Mouse (Mus musculus): ENCODE measurements around the gene Olfr23. TPM values are rescaled to one million over a fixed set of nuclear protein-coding genes. Genes with fewer than 3 reads are reported as not detected.
"Not testable (repeated sequence)": the region's sequence is repeated elsewhere in the genome, so short reads cannot be mapped to it uniquely, and the experiment has no call there.

The Olfr23 gene
- polyA plus RNA-seq (2016; fragmentation: Nextera tagmentation; extraction: Ambion mirVana): not detected in 2 replicates

DNA sequence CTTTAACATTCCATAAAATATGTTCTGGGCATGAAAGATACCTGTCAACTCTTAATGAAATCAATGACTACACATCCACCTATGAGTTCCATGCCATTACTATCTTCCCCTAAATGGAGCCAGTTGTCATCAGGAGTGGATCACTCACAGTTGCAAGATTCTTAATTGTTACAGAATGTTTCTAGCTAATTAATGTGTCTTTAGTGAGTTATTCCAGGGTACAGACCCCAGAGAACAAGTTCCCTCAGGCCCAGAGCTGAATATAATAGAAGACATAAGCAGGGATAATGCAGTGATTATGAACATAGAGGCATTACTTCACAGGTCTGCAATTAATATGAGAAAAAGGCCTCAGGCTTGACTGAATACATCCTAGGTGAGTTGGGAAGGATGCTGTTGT lies at the start of gene Olfr23:
TSS of gene Olfr23 (plus strand) at position 301 of the 400 bp plus-strand sequence.
- no peak for DNase-seq (ENCODE audit: low spot score)
- Histone ChIP-seq H3K27me3 (ENCODE audit: insufficient read depth, poor library complexity, severe bottlenecking) (no peaks in the 10 kb centered on the region), H3K4me3 (no peak within 1 kb of the TSS), H3K9me3 (no peaks in the 10 kb centered on the region), H3K27ac (no peak within 1 kb of the TSS), H3K4me1 (no peaks in the 10 kb centered on the region), H3K36me3 (no peaks in the 10 kb centered on the region)

DNA sequence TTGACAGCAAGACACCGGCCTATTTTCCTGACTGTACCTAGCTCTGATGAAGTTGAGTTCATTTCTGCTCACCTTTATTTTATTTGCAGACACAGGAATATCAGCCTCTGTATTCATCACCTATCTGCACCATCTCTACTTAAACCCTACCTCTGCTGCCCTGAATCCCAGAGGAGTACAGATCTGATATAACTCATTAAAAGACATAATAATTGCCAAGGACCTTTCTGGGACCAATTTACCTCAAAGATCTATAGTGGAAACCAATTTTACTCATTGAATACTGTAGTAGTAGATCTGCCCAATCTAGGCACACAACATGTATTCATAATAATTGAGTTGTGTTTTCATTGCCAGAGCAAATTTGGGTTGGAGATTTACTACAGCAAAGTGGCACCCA lies 45.8 kb upstream of the Olfr23 start, which contains the start of gene Olfr394:
TSS of gene Olfr394 (minus strand) at position 101 of the 400 bp plus-strand sequence.
- DNase-seq (ENCODE audit: low spot score): no peak
- H3K4me1 ChIP-seq: no peaks in the 10 kb centered on the region
- H3K4me3 ChIP-seq: no peak within 1 kb of the TSS
- no peaks in the 10 kb centered on the region for H3K27me3 ChIP-seq (ENCODE audit: insufficient read depth, poor library complexity, severe bottlenecking)
- H3K9me3 ChIP-seq: no peaks in the 10 kb centered on the region
- no peaks in the 10 kb centered on the region for H3K36me3 ChIP-seq
- 78% methylated on average over 1 of the region's 1 CpGs for WGBS
- H3K27ac ChIP-seq: no peak within 1 kb of the TSS

GRCm38 (mm10) chr11:73909199-73909598 lies 27.3 kb upstream of the Olfr23 start, which contains the start of gene Olfr395:
Olfr395 (minus strand) TSS chr11:73909299.
- not testable (repeated sequence) for H3K4me1 ChIP-seq; DNase-seq (ENCODE audit: low spot score); H3K27ac ChIP-seq; H3K4me3 ChIP-seq; H3K36me3 ChIP-seq; H3K9me3 ChIP-seq; H3K27me3 ChIP-seq (ENCODE audit: insufficient read depth, poor library complexity, severe bottlenecking)
- WGBS: 68% methylated on average over 4 of the region's 4 CpGs

- WGBS: 60% methylated on average over 1 of the region's 1 CpGs
- H3K4me1 ChIP-seq: no peaks in the 10 kb centered on the region
- H3K36me3 ChIP-seq: no peaks in the 10 kb centered on the region
- H3K9me3 ChIP-seq: peaks cover 11% of the 10 kb centered on the region; the same call in 1 of the 2 replicates
- no peak within 1 kb of the TSS for H3K4me3 ChIP-seq
- no peaks in the 10 kb centered on the region for H3K27me3 ChIP-seq (ENCODE audit: insufficient read depth, poor library complexity, severe bottlenecking)
- DNase-seq (ENCODE audit: low spot score): no peak
- H3K27ac ChIP-seq: no peak within 1 kb of the TSS
Measured at GRCm38 (mm10) chr11:73960517-73960916, 24.0 kb downstream of the Olfr23 start, which contains the start of gene Olfr397. Olfr397 (plus strand) TSS chr11:73960817.

DNA sequence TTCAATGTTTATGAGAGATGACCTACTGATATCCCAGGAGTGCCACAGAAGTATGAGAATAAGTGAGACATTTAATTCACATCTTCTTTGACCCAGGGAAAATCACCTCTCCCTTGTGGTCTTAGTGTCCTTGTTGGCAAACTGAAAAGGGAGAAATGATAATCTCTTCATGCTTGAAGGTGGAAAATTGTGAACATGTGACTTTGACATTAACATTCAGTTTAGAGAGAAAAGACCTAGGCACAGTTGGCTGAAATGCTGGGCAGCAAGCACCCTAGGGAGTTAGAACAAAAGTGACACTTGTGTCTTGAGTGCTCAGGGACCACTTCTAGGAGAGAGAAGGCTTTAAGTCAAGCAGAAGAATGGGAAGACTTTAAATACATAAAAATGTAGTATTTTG lies 53.8 kb downstream of the Olfr23 start, which contains the start of gene Olfr398:
TSS of gene Olfr398 (minus strand) at position 101 of the 400 bp plus-strand sequence.
- Histone ChIP-seq H3K9me3 (peaks cover 26% of the 10 kb centered on the region), H3K4me1 (no peaks in the 10 kb centered on the region), H3K4me3 (no peak within 1 kb of the TSS), H3K36me3 (no peaks in the 10 kb centered on the region), H3K27me3 (ENCODE audit: insufficient read depth, poor library complexity, severe bottlenecking) (no peaks in the 10 kb centered on the region), H3K27ac (no peak within 1 kb of the TSS)
- DNase-seq (ENCODE audit: low spot score): no peak

Other genes starting within 250 kb of the Olfr23 start
- not detected in 2 replicates for gene Zfp735, start 247.9 kb upstream of the Olfr23 start, polyA plus RNA-seq (2016; fragmentation: Nextera tagmentation; extraction: Ambion mirVana)
- not detected in 2 replicates for gene Olfr389, start 156.0 kb upstream of the Olfr23 start, polyA plus RNA-seq (2016; fragmentation: Nextera tagmentation; extraction: Ambion mirVana)
- gene Olfr390, start 153.7 kb upstream of the Olfr23 start, polyA plus RNA-seq (2016; fragmentation: Nextera tagmentation; extraction: Ambion mirVana): not detected in 2 replicates
- not detected in 2 replicates for gene Olfr391-ps, start 133.6 kb upstream of the Olfr23 start, polyA plus RNA-seq (2016; fragmentation: Nextera tagmentation; extraction: Ambion mirVana)
- gene Olfr392, start 119.6 kb upstream of the Olfr23 start, polyA plus RNA-seq (2016; fragmentation: Nextera tagmentation; extraction: Ambion mirVana): not detected in 2 replicates
- not detected in 2 replicates for gene Olfr393, start 85.2 kb upstream of the Olfr23 start, polyA plus RNA-seq (2016; fragmentation: Nextera tagmentation; extraction: Ambion mirVana)
- not detected in 2 replicates for gene Olfr394, start 45.9 kb upstream of the Olfr23 start, polyA plus RNA-seq (2016; fragmentation: Nextera tagmentation; extraction: Ambion mirVana)
- gene Olfr395, start 27.4 kb upstream of the Olfr23 start, polyA plus RNA-seq (2016; fragmentation: Nextera tagmentation; extraction: Ambion mirVana): not detected in 2 replicates
- gene Olfr397, start 24.1 kb downstream of the Olfr23 start, polyA plus RNA-seq (2016; fragmentation: Nextera tagmentation; extraction: Ambion mirVana): not detected in 2 replicates
- gene Olfr398, start 53.7 kb downstream of the Olfr23 start, polyA plus RNA-seq (2016; fragmentation: Nextera tagmentation; extraction: Ambion mirVana): not detected in 2 replicates
- gene Olfr139, start 119.9 kb downstream of the Olfr23 start, polyA plus RNA-seq (2016; fragmentation: Nextera tagmentation; extraction: Ambion mirVana): not detected in 2 replicates
- not detected in 2 replicates for gene Olfr399, start 119.9 kb downstream of the Olfr23 start, polyA plus RNA-seq (2016; fragmentation: Nextera tagmentation; extraction: Ambion mirVana)
- gene Zfp616, start 133.3 kb downstream of the Olfr23 start, polyA plus RNA-seq (2016; fragmentation: Nextera tagmentation; extraction: Ambion mirVana): not detected in 2 replicates
- not detected in 2 replicates for gene Olfr401, start 177.0 kb downstream of the Olfr23 start, polyA plus RNA-seq (2016; fragmentation: Nextera tagmentation; extraction: Ambion mirVana)
- gene Olfr402, start 216.9 kb downstream of the Olfr23 start, polyA plus RNA-seq (2016; fragmentation: Nextera tagmentation; extraction: Ambion mirVana): not detected in 2 replicates
- not detected in 2 replicates for gene Olfr403, start 249.6 kb downstream of the Olfr23 start, polyA plus RNA-seq (2016; fragmentation: Nextera tagmentation; extraction: Ambion mirVana)